Mouse (Mus musculus) heart, adult 2 months (tissue): ENCODE measurements around the gene Camkmt.

Experiments
- CTCF ChIP-seq: fragments of 200-600 bp; IDR thresholded peaks from 2 replicates; pipeline ENCODE4 v1.8.1; 2022; ENCODE audit warnings: antibody characterized with exemption, mild to moderate bottlenecking, moderate library complexity
- POLR2A ChIP-seq: fragments of 200-500 bp; IDR thresholded peaks from 2 replicates; pipeline ENCODE4 v1.6.1; 2011; ENCODE audit warnings: mild to moderate bottlenecking, low read depth, low read length, control low read depth; ENCODE audit not compliant: insufficient read depth

- TF ChIP-seq POLR2A (no peak), CTCF (no peak)
Measured at GRCm38 (mm10) chr17:85346701-85347100, 256.3 kb downstream of the Camkmt start.
